Mouse (Mus musculus): ENCODE measurements around the gene Arhgap15. TPM values are rescaled to one million over a fixed set of nuclear protein-coding genes. Genes with fewer than 3 reads are reported as not detected.

Arhgap15 gene
- polyA plus RNA-seq, 1 experiment from 2014 or later: 2.8 TPM

GRCm38 (mm10) chr2:44192058-44192457 lies 443.4 kb downstream of the Arhgap15 start:
- 80% methylated on average over 3 of the region's 3 CpGs for WGBS
- DNase-seq (ENCODE audit: low spot score): no peak
- no peak overlapping the region for H3K27ac ChIP-seq (replicated peaks; ENCODE audit: low read depth, low read length)
- no peaks in the 10 kb centered on the region for H3K9me3 ChIP-seq (ENCODE audit: control insufficient read depth, low read length)
- ATAC-seq (ENCODE audit: low read depth): no peak
- no peaks in the 10 kb centered on the region for H3K27me3 ChIP-seq (replicated peaks; ENCODE audit: control insufficient read depth, insufficient read depth, low read length)
- no peaks in the 10 kb centered on the region for H3K36me3 ChIP-seq (ENCODE audit: control insufficient read depth, insufficient read depth, low read length)
- no peaks in the 10 kb centered on the region for H3K4me1 ChIP-seq (ENCODE audit: control insufficient read depth, insufficient read depth, low read length)
- H3K9ac ChIP-seq (ENCODE audit: low read depth, low read length): no peak overlapping the region
- H3K4me3 ChIP-seq (ENCODE audit: low read depth, low read length): no peak overlapping the region
- no peak overlapping the region for H3K4me2 ChIP-seq (ENCODE audit: low read depth, low read length)

GRCm38 (mm10) chr2:44215506-44215905 lies 466.9 kb downstream of the Arhgap15 start:
- Histone ChIP-seq H3K4me3 (ENCODE audit: low read depth, low read length) (no peak overlapping the region), H3K27me3 (replicated peaks; ENCODE audit: control insufficient read depth, insufficient read depth, low read length) (no peaks in the 10 kb centered on the region), H3K9me3 (ENCODE audit: control insufficient read depth, low read length) (no peaks in the 10 kb centered on the region), H3K36me3 (ENCODE audit: control insufficient read depth, insufficient read depth, low read length) (no peaks in the 10 kb centered on the region), H3K4me2 (ENCODE audit: low read depth, low read length) (no peak overlapping the region), H3K4me1 (ENCODE audit: control insufficient read depth, insufficient read depth, low read length) (peaks cover 8% of the 10 kb centered on the region), H3K27ac (replicated peaks; ENCODE audit: low read depth, low read length) (no peak overlapping the region), H3K9ac (ENCODE audit: low read depth, low read length) (no peak overlapping the region)
- ATAC-seq (ENCODE audit: low read depth) (no peak), DNase-seq (ENCODE audit: low spot score) (no peak)
- 91% methylated on average over 7 of the region's 7 CpGs for WGBS

DNA sequence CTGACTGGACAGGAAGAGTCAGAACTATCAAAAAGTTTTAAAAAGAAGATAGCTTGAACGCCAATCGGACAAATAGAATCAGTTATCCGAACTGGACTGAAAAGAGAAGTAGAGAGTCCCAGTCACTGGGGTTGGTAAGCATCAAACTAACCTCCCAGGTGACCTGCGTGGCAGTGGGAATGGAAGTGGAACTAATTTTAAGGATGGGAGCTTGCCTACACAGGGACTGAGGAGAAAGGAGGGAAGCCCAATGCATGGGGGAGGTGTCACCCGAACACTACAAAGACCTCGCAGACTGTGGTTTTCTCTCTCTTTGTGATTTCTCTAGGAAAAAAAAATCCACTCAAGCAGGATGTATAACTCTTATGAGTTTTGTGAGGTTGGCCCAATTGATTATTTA lies 469.2 kb downstream of the Arhgap15 start:
- DNase-seq (ENCODE audit: low spot score) (no peak), ATAC-seq (ENCODE audit: low read depth) (no peak)
- 52% methylated on average over 6 of the region's 6 CpGs for WGBS

GRCm38 (mm10) chr2:44218317-44218716 lies 469.7 kb downstream of the Arhgap15 start:
- Histone ChIP-seq H3K27me3 (replicated peaks; ENCODE audit: control insufficient read depth, insufficient read depth, low read length) (no peaks in the 10 kb centered on the region), H3K4me2 (ENCODE audit: low read depth, low read length) (no peak overlapping the region), H3K36me3 (ENCODE audit: control insufficient read depth, insufficient read depth, low read length) (no peaks in the 10 kb centered on the region), H3K9ac (ENCODE audit: low read depth, low read length) (no peak overlapping the region), H3K4me3 (ENCODE audit: low read depth, low read length) (no peak overlapping the region), H3K27ac (replicated peaks; ENCODE audit: low read depth, low read length) (no peak overlapping the region), H3K9me3 (ENCODE audit: control insufficient read depth, low read length) (no peaks in the 10 kb centered on the region), H3K4me1 (ENCODE audit: control insufficient read depth, insufficient read depth, low read length) (peaks cover 8% of the 10 kb centered on the region)
- ATAC-seq (ENCODE audit: low read depth) (peak; percentile 55; the same call in 1 of the 2 replicates), DNase-seq (ENCODE audit: low spot score) (peak; percentile 31)
- WGBS: 19% methylated on average over 8 of the region's 8 CpGs

More for the DNA sequence above, 469.2 kb downstream of the Arhgap15 start:
- Histone ChIP-seq H3K27me3 (replicated peaks; ENCODE audit: control insufficient read depth, insufficient read depth, low read length) (no peaks in the 10 kb centered on the region), H3K4me2 (ENCODE audit: low read depth, low read length) (no peak overlapping the region), H3K9ac (ENCODE audit: low read depth, low read length) (no peak overlapping the region), H3K9me3 (ENCODE audit: control insufficient read depth, low read length) (no peaks in the 10 kb centered on the region), H3K4me1 (ENCODE audit: control insufficient read depth, insufficient read depth, low read length) (peaks cover 8% of the 10 kb centered on the region), H3K27ac (replicated peaks; ENCODE audit: low read depth, low read length) (no peak overlapping the region), H3K4me3 (ENCODE audit: low read depth, low read length) (no peak overlapping the region), H3K36me3 (ENCODE audit: control insufficient read depth, insufficient read depth, low read length) (no peaks in the 10 kb centered on the region)

GRCm38 (mm10) chr2:44221686-44222085 lies 473.1 kb downstream of the Arhgap15 start:
- H3K9ac ChIP-seq (ENCODE audit: low read depth, low read length): no peak overlapping the region
- no peak overlapping the region for H3K4me3 ChIP-seq (ENCODE audit: low read depth, low read length)
- no peaks in the 10 kb centered on the region for H3K27me3 ChIP-seq (replicated peaks; ENCODE audit: control insufficient read depth, insufficient read depth, low read length)
- peaks cover 8% of the 10 kb centered on the region for H3K4me1 ChIP-seq (ENCODE audit: control insufficient read depth, insufficient read depth, low read length)
- no peak overlapping the region for H3K27ac ChIP-seq (replicated peaks; ENCODE audit: low read depth, low read length)
- DNase-seq (ENCODE audit: low spot score) (no peak), ATAC-seq (ENCODE audit: low read depth) (no peak)
- 63% methylated on average over 2 of the region's 2 CpGs for WGBS
- H3K9me3 ChIP-seq (ENCODE audit: control insufficient read depth, low read length): no peaks in the 10 kb centered on the region
- H3K4me2 ChIP-seq (ENCODE audit: low read depth, low read length): no peak overlapping the region
- H3K36me3 ChIP-seq (ENCODE audit: control insufficient read depth, insufficient read depth, low read length): no peaks in the 10 kb centered on the region

DNA sequence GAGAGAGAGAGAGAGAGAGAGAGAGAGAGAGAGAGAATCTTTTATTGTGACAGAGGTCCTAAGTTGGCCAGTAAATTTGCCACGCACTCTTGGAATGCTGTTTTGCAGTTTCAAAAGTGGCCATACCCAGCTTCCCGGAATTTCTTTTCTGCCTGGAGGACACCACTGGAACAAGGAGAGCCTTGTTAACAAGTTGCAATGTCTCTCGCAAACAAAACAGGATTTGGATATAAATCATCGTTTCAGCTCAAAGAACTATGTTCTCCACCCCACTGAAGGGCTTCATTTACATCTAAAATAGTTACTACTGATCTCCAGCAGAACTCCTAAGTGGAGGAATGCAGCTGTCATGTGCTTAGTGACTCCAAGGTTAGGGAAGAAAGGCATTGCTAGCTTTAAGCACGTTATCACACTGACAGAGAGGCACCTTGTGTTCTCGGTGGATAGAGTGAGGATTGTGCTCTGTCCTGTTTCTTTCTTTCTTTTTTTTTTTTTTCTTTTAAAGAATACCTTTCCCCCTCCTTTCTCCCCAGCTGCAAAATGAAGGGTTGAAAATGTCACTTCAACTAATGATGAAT lies 473.6 kb downstream of the Arhgap15 start:
- H3K9me3 ChIP-seq (ENCODE audit: control insufficient read depth, low read length): no peaks in the 10 kb centered on the region
- 17% methylated on average over 6 of the region's 6 CpGs for WGBS
- no peak overlapping the region for H3K4me2 ChIP-seq (ENCODE audit: low read depth, low read length)
- H3K36me3 ChIP-seq (ENCODE audit: control insufficient read depth, insufficient read depth, low read length): no peaks in the 10 kb centered on the region
- H3K27ac ChIP-seq (replicated peaks; ENCODE audit: low read depth, low read length): no peak overlapping the region
- ATAC-seq (ENCODE audit: low read depth) (no peak), DNase-seq (ENCODE audit: low spot score) (peak; percentile 30)
- no peaks in the 10 kb centered on the region for H3K27me3 ChIP-seq (replicated peaks; ENCODE audit: control insufficient read depth, insufficient read depth, low read length)
- no peak overlapping the region for H3K4me3 ChIP-seq (ENCODE audit: low read depth, low read length)
- peaks cover 8% of the 10 kb centered on the region for H3K4me1 ChIP-seq (ENCODE audit: control insufficient read depth, insufficient read depth, low read length)
- H3K9ac ChIP-seq (ENCODE audit: low read depth, low read length): no peak overlapping the region

GRCm38 (mm10) chr2:44234856-44235255 lies 486.2 kb downstream of the Arhgap15 start:
- no peak overlapping the region for H3K4me2 ChIP-seq (ENCODE audit: low read depth, low read length)
- no peaks in the 10 kb centered on the region for H3K4me1 ChIP-seq (ENCODE audit: control insufficient read depth, insufficient read depth, low read length)
- ATAC-seq (ENCODE audit: low read depth): no peak
- no peak overlapping the region for H3K9ac ChIP-seq (ENCODE audit: low read depth, low read length)
- no peak for DNase-seq (ENCODE audit: low spot score)
- H3K4me3 ChIP-seq (ENCODE audit: low read depth, low read length): no peak overlapping the region
- H3K27me3 ChIP-seq (replicated peaks; ENCODE audit: control insufficient read depth, insufficient read depth, low read length): no peaks in the 10 kb centered on the region
- H3K9me3 ChIP-seq (ENCODE audit: control insufficient read depth, low read length): no peaks in the 10 kb centered on the region
- H3K27ac ChIP-seq (replicated peaks; ENCODE audit: low read depth, low read length): no peak overlapping the region
- no peaks in the 10 kb centered on the region for H3K36me3 ChIP-seq (ENCODE audit: control insufficient read depth, insufficient read depth, low read length)
- 30% methylated on average over 1 of the region's 1 CpGs for WGBS

DNA sequence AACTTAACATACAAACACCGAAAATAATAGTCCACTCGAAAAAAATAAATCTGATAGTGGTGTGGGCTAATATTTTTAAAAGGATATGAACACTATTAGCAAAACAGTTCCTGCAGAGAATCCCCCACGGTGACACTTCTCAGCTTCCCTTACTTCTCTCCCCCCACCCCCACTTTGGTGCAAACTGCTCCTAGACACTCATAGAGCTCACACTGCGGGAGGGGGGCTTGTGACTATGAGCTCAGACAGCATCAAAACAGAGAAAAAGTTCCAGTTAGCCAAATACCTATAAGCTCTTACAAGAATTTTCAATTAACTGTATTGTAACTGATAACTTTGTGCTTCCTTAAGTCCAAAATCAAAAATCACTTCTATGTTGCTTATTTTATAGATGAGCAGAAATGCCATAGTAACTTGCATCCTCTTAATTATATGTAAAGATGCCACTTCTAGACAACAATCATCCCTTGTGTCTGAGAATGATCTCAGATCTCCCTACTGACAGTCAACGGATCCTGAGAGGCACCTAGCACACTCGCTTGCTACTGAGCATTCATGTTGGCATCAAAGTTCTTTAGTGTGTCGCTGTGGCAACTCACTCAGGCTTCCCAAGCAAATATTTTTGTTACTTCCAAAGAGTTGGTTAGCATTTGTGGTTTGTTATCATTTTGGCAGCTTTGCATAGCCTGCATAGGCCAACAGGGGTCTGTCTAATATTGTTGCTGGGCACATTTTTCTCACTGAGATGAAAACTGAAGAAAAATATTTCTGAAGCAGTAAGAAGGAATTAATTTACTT lies 493.2 kb downstream of the Arhgap15 start:
- Histone ChIP-seq H3K4me3 (ENCODE audit: low read depth, low read length) (no peak overlapping the region), H3K9ac (ENCODE audit: low read depth, low read length) (no peak overlapping the region), H3K27me3 (replicated peaks; ENCODE audit: control insufficient read depth, insufficient read depth, low read length) (no peaks in the 10 kb centered on the region), H3K4me1 (ENCODE audit: control insufficient read depth, insufficient read depth, low read length) (no peaks in the 10 kb centered on the region), H3K9me3 (ENCODE audit: control insufficient read depth, low read length) (no peaks in the 10 kb centered on the region), H3K36me3 (ENCODE audit: control insufficient read depth, insufficient read depth, low read length) (no peaks in the 10 kb centered on the region), H3K4me2 (ENCODE audit: low read depth, low read length) (no peak overlapping the region), H3K27ac (replicated peaks; ENCODE audit: low read depth, low read length) (no peak overlapping the region)
- no peak for ATAC-seq (ENCODE audit: low read depth)
- peak; percentile 12 for DNase-seq (ENCODE audit: low spot score)
- 61% methylated on average over 7 of the region's 7 CpGs for WGBS

Measured in embryonic facial prominence, embryonic 14.5 days (tissue).